Mouse (Mus musculus): ENCODE data around the gene Plekhn1.

GRCm38 (mm10) chr4:156251081-156251480 lies 16.4 kb upstream of the Plekhn1 start:
- TF ChIP-seq USF1 (IDR thresholded peaks at IDR 0.05; ENCODE audit: low read depth), result no peak
- no peak for TF ChIP-seq CTCF (IDR thresholded peaks at IDR 0.05; ENCODE audit: control insufficient read depth, insufficient read depth, insufficient read length)
- TF ChIP-seq MAX (IDR thresholded peaks at IDR 0.05), result no peak
- no peak for TF ChIP-seq FOSL1 (IDR thresholded peaks at IDR 0.05; ENCODE audit: insufficient read depth, low read length, poor library complexity, severe bottlenecking)
- TF ChIP-seq CEBPB (IDR thresholded peaks at IDR 0.05; ENCODE audit: low read depth), result no peak
- no peak for TF ChIP-seq MYOD1 (IDR thresholded peaks at IDR 0.05; ENCODE audit: control insufficient read depth, insufficient read length, low read depth)

All from C2C12 (cell line).